Mouse (Mus musculus): ENCODE data around the gene Rnft2. TPM values are rescaled to one million over a fixed set of nuclear protein-coding genes. Genes with fewer than 3 reads are reported as not detected.

The Rnft2 gene
- polyA plus RNA-seq, 1 experiment from 2014 or later, result 8.2 TPM

GRCm38 (mm10) chr5:118160691-118161090, 84.2 kb downstream of the Rnft2 start:
- no peak for DNase-seq (ENCODE audit: low spot score)
- H3K27me3 ChIP-seq (ENCODE audit: control insufficient read depth, insufficient read depth, low read length), result peaks cover 4% of the 10 kb centered on the region; the same call in 1 of the 2 replicates

GRCm38 (mm10) chr5:118156976-118157375, 87.9 kb downstream of the Rnft2 start:
- Histone ChIP-seq H3K9ac (ENCODE audit: low read depth, low read length) (no peak overlapping the region), H3K4me1 (replicated peaks; ENCODE audit: control insufficient read depth, insufficient read depth, low read length) (no peaks in the 10 kb centered on the region), H3K4me2 (replicated peaks; ENCODE audit: low read depth, low read length) (no peak overlapping the region), H3K27ac (ENCODE audit: low read depth, low read length) (no peak overlapping the region), H3K27me3 (ENCODE audit: control insufficient read depth, insufficient read depth, low read length) (peaks cover 4% of the 10 kb centered on the region; the same call in 1 of the 2 replicates), H3K9me3 (ENCODE audit: control insufficient read depth, low read length) (no peaks in the 10 kb centered on the region), H3K36me3 (ENCODE audit: control insufficient read depth, insufficient read depth, low read length) (no peaks in the 10 kb centered on the region), H3K4me3 (ENCODE audit: low read depth, low read length) (no peak overlapping the region)
- ATAC-seq (ENCODE audit: low FRiP score) (no peak), DNase-seq (ENCODE audit: low spot score) (no peak)
- 59% methylated on average over 4 of the region's 4 CpGs for WGBS

More at GRCm38 (mm10) chr5:118160691-118161090, 84.2 kb downstream of the Rnft2 start:
- Histone ChIP-seq H3K27ac (ENCODE audit: low read depth, low read length) (no peak overlapping the region), H3K36me3 (ENCODE audit: control insufficient read depth, insufficient read depth, low read length) (no peaks in the 10 kb centered on the region), H3K4me1 (replicated peaks; ENCODE audit: control insufficient read depth, insufficient read depth, low read length) (no peaks in the 10 kb centered on the region), H3K4me3 (ENCODE audit: low read depth, low read length) (no peak overlapping the region), H3K4me2 (replicated peaks; ENCODE audit: low read depth, low read length) (no peak overlapping the region), H3K9ac (ENCODE audit: low read depth, low read length) (no peak overlapping the region), H3K9me3 (ENCODE audit: control insufficient read depth, low read length) (no peaks in the 10 kb centered on the region)
- 47% methylated on average over 4 of the region's 4 CpGs for WGBS
- no peak for ATAC-seq (ENCODE audit: low FRiP score)

GRCm38 (mm10) chr5:118155565-118155947, 89.4 kb downstream of the Rnft2 start:
- DNase-seq (ENCODE audit: low spot score) (no peak), ATAC-seq (ENCODE audit: low FRiP score) (no peak; the same call in 1 of the 2 replicates)
- Histone ChIP-seq H3K9me3 (ENCODE audit: control insufficient read depth, low read length) (no peaks in the 10 kb centered on the region), H3K4me1 (replicated peaks; ENCODE audit: control insufficient read depth, insufficient read depth, low read length) (no peaks in the 10 kb centered on the region), H3K4me2 (replicated peaks; ENCODE audit: low read depth, low read length) (peak overlapping the region; percentile 86), H3K36me3 (ENCODE audit: control insufficient read depth, insufficient read depth, low read length) (no peaks in the 10 kb centered on the region), H3K9ac (ENCODE audit: low read depth, low read length) (no peak overlapping the region; the same call in 1 of the 2 replicates), H3K4me3 (ENCODE audit: low read depth, low read length) (peak overlapping the region; percentile 94), H3K27me3 (ENCODE audit: control insufficient read depth, insufficient read depth, low read length) (0 out of 2 replicates have a peak, but pooled peaks cover 2% of the 10 kb centered on the region), H3K27ac (ENCODE audit: low read depth, low read length) (no peak overlapping the region)
- 18% methylated on average over 8 of the region's 9 CpGs for WGBS

DNA sequence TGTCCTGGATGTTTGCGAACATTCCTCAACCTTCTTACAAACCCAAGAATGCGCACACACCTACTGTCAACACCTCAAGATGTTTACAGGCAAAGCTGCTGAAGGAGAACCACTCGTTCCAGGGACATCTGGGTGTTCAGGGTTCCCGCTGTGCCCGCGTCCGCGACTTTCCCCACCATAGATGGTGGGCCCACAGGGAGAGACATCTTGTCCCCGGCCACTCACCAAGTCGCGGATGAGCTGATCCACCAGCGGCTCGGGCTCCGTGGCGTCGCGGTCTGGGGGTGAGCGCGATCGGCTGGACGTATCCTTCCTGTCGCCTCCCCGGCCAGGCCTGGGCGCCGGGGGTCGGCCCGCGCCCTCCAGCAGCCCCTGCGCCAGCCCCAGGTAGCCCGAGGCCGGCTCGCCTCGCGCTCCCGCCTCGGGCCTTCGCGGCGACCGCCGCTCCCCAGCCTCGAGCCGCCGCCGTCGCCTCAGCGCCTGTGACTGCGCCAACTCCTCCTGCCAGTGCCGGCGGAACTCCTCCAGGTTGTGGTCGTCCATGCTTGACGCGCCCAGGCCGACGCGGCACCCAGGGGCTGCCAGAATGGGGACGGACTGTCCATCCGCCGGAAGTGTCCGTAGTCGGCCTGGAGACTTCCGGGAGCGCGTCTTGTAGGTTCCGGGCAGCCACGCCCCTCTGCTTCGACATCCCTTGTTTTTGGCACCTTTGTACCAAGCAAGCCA, 89.9 kb downstream of the Rnft2 start, which contains the start of gene Fbxw8:
Gene Fbxw8, minus strand, starts transcription at position 626 of the 726 bp plus-strand sequence.
- WGBS, result under 1% methylated on average over 59 of the region's 67 CpGs
- H3K4me2 ChIP-seq (replicated peaks; ENCODE audit: low read depth, low read length), result peak within 1 kb of the TSS; percentile 86
- ATAC-seq (ENCODE audit: low FRiP score) (peak; percentile 89), DNase-seq (ENCODE audit: low spot score) (peak; percentile 95)
- no peaks in the 10 kb centered on the region for H3K4me1 ChIP-seq (replicated peaks; ENCODE audit: control insufficient read depth, insufficient read depth, low read length)
- H3K4me3 ChIP-seq (ENCODE audit: low read depth, low read length), result peak within 1 kb of the TSS; percentile 94
- peak within 1 kb of the TSS; percentile 60; the same call in 1 of the 2 replicates for H3K27ac ChIP-seq (ENCODE audit: low read depth, low read length)
- peak within 1 kb of the TSS; percentile 93 for H3K9ac ChIP-seq (ENCODE audit: low read depth, low read length)
- no peaks in the 10 kb centered on the region for H3K9me3 ChIP-seq (ENCODE audit: control insufficient read depth, low read length)
- H3K36me3 ChIP-seq (ENCODE audit: control insufficient read depth, insufficient read depth, low read length), result no peaks in the 10 kb centered on the region
- 0 out of 2 replicates have a peak, but pooled peaks cover 2% of the 10 kb centered on the region for H3K27me3 ChIP-seq (ENCODE audit: control insufficient read depth, insufficient read depth, low read length)

GRCm38 (mm10) chr5:118149711-118150110, 95.2 kb downstream of the Rnft2 start:
- H3K4me2 ChIP-seq (replicated peaks; ENCODE audit: low read depth, low read length), result no peak overlapping the region
- H3K36me3 ChIP-seq (ENCODE audit: control insufficient read depth, insufficient read depth, low read length), result no peaks in the 10 kb centered on the region
- no peak for DNase-seq (ENCODE audit: low spot score)
- no peak overlapping the region for H3K9ac ChIP-seq (ENCODE audit: low read depth, low read length)
- H3K27ac ChIP-seq (ENCODE audit: low read depth, low read length), result no peak overlapping the region
- no peaks in the 10 kb centered on the region for H3K9me3 ChIP-seq (ENCODE audit: control insufficient read depth, low read length)
- H3K27me3 ChIP-seq (ENCODE audit: control insufficient read depth, insufficient read depth, low read length), result no peaks in the 10 kb centered on the region
- H3K4me3 ChIP-seq (ENCODE audit: low read depth, low read length), result no peak overlapping the region
- no peak for ATAC-seq (ENCODE audit: low FRiP score)
- H3K4me1 ChIP-seq (replicated peaks; ENCODE audit: control insufficient read depth, insufficient read depth, low read length), result no peaks in the 10 kb centered on the region
- 83% methylated on average over 3 of the region's 3 CpGs for WGBS

DNA sequence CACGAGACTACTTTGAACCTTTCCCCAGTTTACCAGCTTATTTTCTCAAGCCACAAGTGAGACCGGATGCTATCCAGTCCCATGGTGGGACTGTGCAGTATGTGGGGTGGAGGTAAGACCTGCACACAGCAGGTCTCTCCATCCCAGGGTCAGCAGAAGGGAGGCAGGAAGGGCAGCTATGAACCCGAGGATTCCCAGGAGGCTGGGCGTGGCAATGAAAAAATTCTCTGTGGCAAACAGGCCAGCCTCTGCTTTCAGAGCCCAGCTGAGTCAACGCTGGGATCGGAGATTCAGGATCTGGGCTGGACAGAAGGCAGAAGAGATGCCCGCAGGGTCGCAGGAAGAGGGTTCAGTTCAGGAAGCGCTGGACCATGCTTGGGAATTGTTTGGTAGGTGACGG, 97.7 kb downstream of the Rnft2 start:
- no peaks in the 10 kb centered on the region for H3K27me3 ChIP-seq (ENCODE audit: control insufficient read depth, insufficient read depth, low read length)
- no peak overlapping the region for H3K4me3 ChIP-seq (ENCODE audit: low read depth, low read length)
- DNase-seq (ENCODE audit: low spot score) (no peak), ATAC-seq (ENCODE audit: low FRiP score) (no peak)
- no peaks in the 10 kb centered on the region for H3K4me1 ChIP-seq (replicated peaks; ENCODE audit: control insufficient read depth, insufficient read depth, low read length)
- no peaks in the 10 kb centered on the region for H3K36me3 ChIP-seq (ENCODE audit: control insufficient read depth, insufficient read depth, low read length)
- H3K27ac ChIP-seq (ENCODE audit: low read depth, low read length), result no peak overlapping the region
- H3K9me3 ChIP-seq (ENCODE audit: control insufficient read depth, low read length), result no peaks in the 10 kb centered on the region
- no peak overlapping the region for H3K4me2 ChIP-seq (replicated peaks; ENCODE audit: low read depth, low read length)
- 84% methylated on average over 10 of the region's 10 CpGs for WGBS
- H3K9ac ChIP-seq (ENCODE audit: low read depth, low read length), result no peak overlapping the region

DNA sequence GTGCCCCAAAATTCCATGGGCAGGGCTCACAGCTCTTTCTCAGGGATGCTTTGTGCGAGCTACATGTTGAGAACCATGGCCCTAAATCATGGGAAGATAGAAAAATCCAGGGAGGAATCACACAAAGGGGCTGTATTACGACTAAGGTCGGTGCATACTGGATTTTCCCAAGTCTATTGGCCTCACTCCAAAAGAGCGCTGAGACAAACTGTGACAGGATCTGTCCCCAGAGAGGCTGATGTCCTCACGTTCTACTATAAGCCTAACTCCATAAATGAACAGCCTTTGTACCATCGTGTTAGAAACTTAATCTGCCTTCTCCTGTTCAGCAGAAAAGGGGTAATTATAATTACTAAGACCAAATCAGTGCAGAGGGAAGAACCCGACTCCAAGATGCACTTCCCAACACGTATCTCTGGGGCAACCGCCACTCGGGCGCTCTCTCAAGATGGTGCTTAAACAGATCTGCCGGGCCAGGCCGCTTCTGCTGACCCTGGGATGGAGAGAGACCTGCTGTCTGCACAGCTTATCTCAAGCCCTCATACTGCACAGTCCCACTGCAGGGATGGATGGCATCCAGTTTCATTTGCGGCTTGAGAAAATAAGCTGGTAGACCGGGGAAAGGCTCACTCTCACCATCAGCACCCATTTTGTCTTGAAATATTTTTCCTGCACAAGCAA, 98.8 kb downstream of the Rnft2 start:
- DNase-seq (ENCODE audit: low spot score) (no peak), ATAC-seq (ENCODE audit: low FRiP score) (no peak)
- Histone ChIP-seq H3K36me3 (ENCODE audit: control insufficient read depth, insufficient read depth, low read length) (no peaks in the 10 kb centered on the region), H3K4me1 (replicated peaks; ENCODE audit: control insufficient read depth, insufficient read depth, low read length) (no peaks in the 10 kb centered on the region), H3K9me3 (ENCODE audit: control insufficient read depth, low read length) (no peaks in the 10 kb centered on the region), H3K4me2 (replicated peaks; ENCODE audit: low read depth, low read length) (no peak overlapping the region), H3K4me3 (ENCODE audit: low read depth, low read length) (no peak overlapping the region), H3K27me3 (ENCODE audit: control insufficient read depth, insufficient read depth, low read length) (no peaks in the 10 kb centered on the region), H3K27ac (ENCODE audit: low read depth, low read length) (no peak overlapping the region), H3K9ac (ENCODE audit: low read depth, low read length) (no peak overlapping the region)
- WGBS, result 89% methylated on average over 15 of the region's 15 CpGs

- WGBS, result 94% methylated on average over 3 of the region's 3 CpGs
- no peak overlapping the region for H3K4me3 ChIP-seq (ENCODE audit: low read depth, low read length)
- H3K27me3 ChIP-seq (ENCODE audit: control insufficient read depth, insufficient read depth, low read length), result no peaks in the 10 kb centered on the region
- no peaks in the 10 kb centered on the region for H3K9me3 ChIP-seq (ENCODE audit: control insufficient read depth, low read length)
- ATAC-seq (ENCODE audit: low FRiP score) (no peak), DNase-seq (ENCODE audit: low spot score) (no peak)
- no peak overlapping the region for H3K4me2 ChIP-seq (replicated peaks; ENCODE audit: low read depth, low read length)
- H3K36me3 ChIP-seq (ENCODE audit: control insufficient read depth, insufficient read depth, low read length), result no peaks in the 10 kb centered on the region
- H3K27ac ChIP-seq (ENCODE audit: low read depth, low read length), result no peak overlapping the region
- no peaks in the 10 kb centered on the region for H3K4me1 ChIP-seq (replicated peaks; ENCODE audit: control insufficient read depth, insufficient read depth, low read length)
- H3K9ac ChIP-seq (ENCODE audit: low read depth, low read length), result no peak overlapping the region
Observed at GRCm38 (mm10) chr5:118145458-118145857, 99.5 kb downstream of the Rnft2 start.
